Mouse (Mus musculus) kidney, embryonic 15.5 days (tissue): ENCODE results near the gene Cd180. TPM values are rescaled to one million over a fixed set of nuclear protein-coding genes. Genes with fewer than 3 reads are reported as not detected.

ENCODE experiments used
- ATAC-seq: fragments of 200-750 bp; cut with Nextera tagmentation; replicated peaks from 2 replicates; pipeline ENCODE4 v1.8.0; 2017; ENCODE audit warnings: moderate TSS enrichment; ENCODE audit not compliant: low FRiP score
- H3K27ac ChIP-seq: fragments of 300-500 bp; sonication (generic); 2 replicates; pipeline ENCODE4 v1.5.1; 2015; ENCODE audit warnings: mild to moderate bottlenecking, inconsistent platforms
- H3K27me3 ChIP-seq: fragments of 300-500 bp; sonication (generic); 2 replicates; pipeline ENCODE4 v1.6.1; 2015; ENCODE audit warnings: inconsistent platforms
- H3K36me3 ChIP-seq: fragments of 300-500 bp; sonication (generic); 2 replicates; pipeline ENCODE4 v1.6.1; 2015; ENCODE audit warnings: inconsistent platforms
- H3K4me1 ChIP-seq: fragments of 300-500 bp; sonication (generic); 2 replicates; pipeline ENCODE4 v1.6.1; 2015; ENCODE audit warnings: inconsistent platforms
- H3K4me2 ChIP-seq: fragments of 300-500 bp; sonication (generic); 2 replicates; pipeline ENCODE4 v1.6.1; 2015; ENCODE audit warnings: moderate library complexity, mild to moderate bottlenecking, inconsistent platforms
- H3K4me3 ChIP-seq: fragments of 300-500 bp; sonication (generic); replicated peaks from 2 replicates; pipeline ENCODE4 v1.5.1; 2015; ENCODE audit warnings: mild to moderate bottlenecking, inconsistent platforms
- H3K9ac ChIP-seq: fragments of 300-500 bp; sonication (generic); 2 replicates; pipeline ENCODE4 v1.6.1; 2015; ENCODE audit warnings: mild to moderate bottlenecking, inconsistent platforms
- H3K9me3 ChIP-seq: fragments of 300-500 bp; sonication (generic); replicated peaks from 2 replicates; pipeline ENCODE4 v1.6.1; 2016; ENCODE audit warnings: inconsistent platforms
- WGBS: fragments of 180-500 bp; shearing (Covaris S2); methylation state at CpG from one replicate; pipeline ENCODE4 v1.1.7; 2015; ENCODE audit warnings: mixed read lengths; 5-methylcytosine and 5-hydroxymethylcytosine counted together
- polyA plus RNA-seq: library from polyadenylated mRNA; unstranded; fragments of >200 nt; fragmentation: Nextera tagmentation; extraction: Ambion mirVana; gene quantifications from 2 replicates; pipeline ENCODE4 v1.2.1, GENCODE M21; 2015

Gene Cd180
- 0.40 and 0.76 TPM in 2 replicates for polyA plus RNA-seq

GRCm38 (mm10) chr13:102693341-102693801 lies at the start of gene Cd180:
Gene Cd180 (plus strand): TSS chr13:102693558.
- Histone ChIP-seq H3K4me3 (no peak within 1 kb of the TSS), H3K27ac (no peak within 1 kb of the TSS), H3K4me2 (no peak within 1 kb of the TSS), H3K27me3 (no peaks in the 10 kb centered on the region), H3K9ac (no peak within 1 kb of the TSS), H3K36me3 (no peaks in the 10 kb centered on the region), H3K9me3 (no peaks in the 10 kb centered on the region), H3K4me1 (peaks cover 5% of the 10 kb centered on the region)
- no peak for ATAC-seq
- WGBS = 59% methylated on average over 8 of the region's 8 CpGs

- H3K27ac ChIP-seq = no peak overlapping the region
- peaks cover 21% of the 10 kb centered on the region for H3K4me1 ChIP-seq
- 26% methylated on average over 8 of the region's 8 CpGs for WGBS
- H3K4me3 ChIP-seq = no peak overlapping the region
- H3K9me3 ChIP-seq = no peaks in the 10 kb centered on the region
- H3K9ac ChIP-seq = no peak overlapping the region
- H3K27me3 ChIP-seq = no peaks in the 10 kb centered on the region
- peak overlapping the region; percentile 47 for H3K4me2 ChIP-seq
- no peaks in the 10 kb centered on the region for H3K36me3 ChIP-seq
- peak; percentile 26; the same call in 1 of the 2 replicates for ATAC-seq
Measured at GRCm38 (mm10) chr13:102644344-102644743, 49.0 kb upstream of the Cd180 start.

- Histone ChIP-seq H3K9me3 (no peaks in the 10 kb centered on the region), H3K27me3 (no peaks in the 10 kb centered on the region), H3K9ac (no peak overlapping the region), H3K4me1 (peaks cover 21% of the 10 kb centered on the region), H3K4me2 (peak overlapping the region; percentile 47), H3K36me3 (no peaks in the 10 kb centered on the region), H3K4me3 (0 out of 2 replicates have a peak overlapping the region, but pooled peaks have one; percentile 14), H3K27ac (no peak overlapping the region)
- WGBS = 25% methylated on average over 17 of the region's 17 CpGs
- peak; percentile 74 for ATAC-seq
Measured at GRCm38 (mm10) chr13:102644789-102645551, 48.4 kb upstream of the Cd180 start.

GRCm38 (mm10) chr13:102646271-102646771 lies 47.0 kb upstream of the Cd180 start:
- peaks cover 21% of the 10 kb centered on the region for H3K4me1 ChIP-seq
- ATAC-seq = peak; percentile 59; the same call in 1 of the 2 replicates
- no peak overlapping the region for H3K4me3 ChIP-seq
- H3K9me3 ChIP-seq = no peaks in the 10 kb centered on the region
- peak overlapping the region; percentile 23; the same call in 1 of the 2 replicates for H3K27ac ChIP-seq
- 46% methylated on average over 10 of the region's 10 CpGs for whole genome bisulfite sequencing
- no peaks in the 10 kb centered on the region for H3K27me3 ChIP-seq
- H3K9ac ChIP-seq = no peak overlapping the region
- H3K4me2 ChIP-seq = no peak overlapping the region
- H3K36me3 ChIP-seq = no peaks in the 10 kb centered on the region

GRCm38 (mm10) chr13:102647511-102647910 lies 45.8 kb upstream of the Cd180 start:
- Histone ChIP-seq H3K27ac (no peak overlapping the region), H3K9ac (no peak overlapping the region), H3K4me1 (peaks cover 21% of the 10 kb centered on the region), H3K4me2 (no peak overlapping the region), H3K9me3 (no peaks in the 10 kb centered on the region), H3K36me3 (no peaks in the 10 kb centered on the region), H3K4me3 (no peak overlapping the region), H3K27me3 (no peaks in the 10 kb centered on the region)
- 88% methylated on average over 4 of the region's 4 CpGs for WGBS
- no peak for ATAC-seq

- Histone ChIP-seq H3K36me3 (no peaks in the 10 kb centered on the region), H3K27me3 (no peaks in the 10 kb centered on the region), H3K4me3 (no peak overlapping the region), H3K9ac (no peak overlapping the region), H3K4me1 (no peaks in the 10 kb centered on the region), H3K9me3 (no peaks in the 10 kb centered on the region), H3K4me2 (no peak overlapping the region), H3K27ac (no peak overlapping the region)
- WGBS = 88% methylated on average over 6 of the region's 6 CpGs
- no peak for ATAC-seq
Measured at GRCm38 (mm10) chr13:102652303-102652889, 41.0 kb upstream of the Cd180 start.

- 79% methylated on average over 2 of the region's 2 CpGs for WGBS
- no peaks in the 10 kb centered on the region for H3K36me3 ChIP-seq
- no peak for ATAC-seq
- no peak overlapping the region for H3K27ac ChIP-seq
- no peak overlapping the region for H3K4me2 ChIP-seq
- no peaks in the 10 kb centered on the region for H3K9me3 ChIP-seq
- peaks cover 3% of the 10 kb centered on the region; the same call in 1 of the 2 replicates for H3K4me1 ChIP-seq
- no peak overlapping the region for H3K9ac ChIP-seq
- H3K27me3 ChIP-seq = no peaks in the 10 kb centered on the region
- no peak overlapping the region for H3K4me3 ChIP-seq
Measured at GRCm38 (mm10) chr13:102655071-102655570, 38.2 kb upstream of the Cd180 start.

- no peak overlapping the region for H3K9ac ChIP-seq
- no peak overlapping the region for H3K4me3 ChIP-seq
- no peaks in the 10 kb centered on the region for H3K27me3 ChIP-seq
- H3K36me3 ChIP-seq = no peaks in the 10 kb centered on the region
- H3K9me3 ChIP-seq = no peaks in the 10 kb centered on the region
- no peak for ATAC-seq
- H3K4me2 ChIP-seq = no peak overlapping the region
- WGBS = 75% methylated on average over 11 of the region's 11 CpGs
- no peak overlapping the region for H3K27ac ChIP-seq
- H3K4me1 ChIP-seq = peaks cover 3% of the 10 kb centered on the region; the same call in 1 of the 2 replicates
Measured at GRCm38 (mm10) chr13:102656153-102656690, 37.1 kb upstream of the Cd180 start.

- ATAC-seq = no peak
Measured at GRCm38 (mm10) chr13:102658223-102658839, 35.0 kb upstream of the Cd180 start.

GRCm38 (mm10) chr13:102664041-102664440 lies 29.3 kb upstream of the Cd180 start:
- no peak for ATAC-seq
- Histone ChIP-seq H3K27ac (no peak overlapping the region), H3K36me3 (no peaks in the 10 kb centered on the region), H3K27me3 (no peaks in the 10 kb centered on the region), H3K4me3 (no peak overlapping the region), H3K9ac (no peak overlapping the region), H3K4me1 (0 out of 2 replicates have a peak, but pooled peaks cover 4% of the 10 kb centered on the region), H3K9me3 (no peaks in the 10 kb centered on the region), H3K4me2 (no peak overlapping the region)
- WGBS = 61% methylated on average over 6 of the region's 6 CpGs

More at GRCm38 (mm10) chr13:102658223-102658839, 35.0 kb upstream of the Cd180 start:
- H3K27ac ChIP-seq = no peak overlapping the region
- peaks cover 3% of the 10 kb centered on the region; the same call in 1 of the 2 replicates for H3K4me1 ChIP-seq
- no peaks in the 10 kb centered on the region for H3K36me3 ChIP-seq
- no peak overlapping the region for H3K9ac ChIP-seq
- no peak overlapping the region for H3K4me3 ChIP-seq
- H3K4me2 ChIP-seq = no peak overlapping the region
- 72% methylated on average over 6 of the region's 6 CpGs for WGBS
- no peaks in the 10 kb centered on the region for H3K9me3 ChIP-seq
- H3K27me3 ChIP-seq = no peaks in the 10 kb centered on the region

GRCm38 (mm10) chr13:102664843-102665587 lies 28.3 kb upstream of the Cd180 start:
- no peaks in the 10 kb centered on the region for H3K9me3 ChIP-seq
- H3K4me1 ChIP-seq = peaks cover 13% of the 10 kb centered on the region
- no peaks in the 10 kb centered on the region for H3K36me3 ChIP-seq
- no peak overlapping the region for H3K9ac ChIP-seq
- H3K27me3 ChIP-seq = no peaks in the 10 kb centered on the region
- WGBS = 55% methylated on average over 12 of the region's 12 CpGs
- no peak overlapping the region for H3K27ac ChIP-seq
- ATAC-seq = no peak; the same call in 1 of the 2 replicates
- 0 out of 2 replicates have a peak overlapping the region, but pooled peaks have one; percentile 3 for H3K4me3 ChIP-seq
- H3K4me2 ChIP-seq = peak overlapping the region; percentile 37
